In genomic region chr1:23323286-23323685, GRCm38 (mm10) we compare ENCODE assay signal across 18 mouse cellular contexts.
A peak's percentile ranks its signal among the peaks of the same experiment; 100 is the strongest.
DNase-seq lines count a peak whose midpoint lies in the region; ATAC-seq and TF ChIP-seq lines count a peak whose summit lies in the region.
"Had no signal": no experiment of that assay in that cellular context is flagged by ENCODE, and none has a peak within 500 bp of the region (broad histone marks: within the 10 kb centered on the region; RNA-seq: fewer than 3 reads in every experiment).

No protein-coding gene starts in this region.

- 74% methylated on average over 11 of the region's 11 CpGs for WGBS in kidney, embryonic 15.5 days
- 59% methylated on average over 11 of the region's 11 CpGs for WGBS in lung, postnatal 0 days

- peak; percentile 9 to 13 for DNase-seq in heart, adult 18-20 months
- no peak for DNase-seq in heart, postnatal 4 days
- DNase-seq in kidney, adult 18-20 months: no peak
- peak; percentile 17 for DNase-seq in lung, postnatal 0 days (ENCODE audit: low spot score)
- DNase-seq in lung, postnatal 14 days: peak; percentile 26
- no peak for DNase-seq in right cerebral cortex, adult 18-20 months
- DNase-seq: adrenal gland, adult 2 months; adrenal gland, postnatal 25 days; cerebellum, adult 18-20 months; cerebellum, adult 9-11 months; cerebellum, postnatal 36 days; gastrocnemius, postnatal 36 days had no signal

- H3K36me3 ChIP-seq in kidney, embryonic 15.5 days: no peaks in the 10 kb centered on the region
- no peaks in the 10 kb centered on the region for H3K36me3 ChIP-seq in lung, postnatal 0 days (ENCODE audit: insufficient read depth, low read length)
- H3K36me3 ChIP-seq: embryonic facial prominence, embryonic 13.5 days; forebrain, embryonic 12.5 days; hindbrain, embryonic 15.5 days had no signal

- no peak overlapping the region for H3K4me2 ChIP-seq in kidney, embryonic 15.5 days
- no peak overlapping the region for H3K4me2 ChIP-seq in lung, postnatal 0 days (replicated peaks; ENCODE audit: low read depth, low read length)
- H3K4me2 ChIP-seq: embryonic facial prominence, embryonic 13.5 days; forebrain, embryonic 12.5 days; hindbrain, embryonic 15.5 days had no signal

- no peak overlapping the region for H3K9ac ChIP-seq in kidney, embryonic 15.5 days
- H3K9ac ChIP-seq in lung, postnatal 0 days (replicated peaks; ENCODE audit: low read depth): no peak overlapping the region
- H3K9ac ChIP-seq: embryonic facial prominence, embryonic 13.5 days; forebrain, embryonic 12.5 days; hindbrain, embryonic 15.5 days had no signal

- no peak overlapping the region for H3K4me3 ChIP-seq in kidney, embryonic 15.5 days (replicated peaks)
- H3K4me3 ChIP-seq in lung, postnatal 0 days (ENCODE audit: low read depth, low read length): no peak overlapping the region
- H3K4me3 ChIP-seq: embryonic facial prominence, embryonic 13.5 days; forebrain, embryonic 12.5 days; hindbrain, embryonic 15.5 days had no signal

- H3K9me3 ChIP-seq in kidney, embryonic 15.5 days (replicated peaks): no peaks in the 10 kb centered on the region
- no peaks in the 10 kb centered on the region for H3K9me3 ChIP-seq in lung, postnatal 0 days (ENCODE audit: low read length)
- H3K9me3 ChIP-seq: embryonic facial prominence, embryonic 13.5 days; forebrain, embryonic 12.5 days; hindbrain, embryonic 15.5 days had no signal

- TF ChIP-seq CTCF in lung, postnatal 0 days (IDR thresholded peaks at IDR 0.05): no peak

- H3K4me1 ChIP-seq in kidney, embryonic 15.5 days: peaks cover 7% of the 10 kb centered on the region
- H3K4me1 ChIP-seq in lung, postnatal 0 days (ENCODE audit: insufficient read depth, low read depth, low read length): no peaks in the 10 kb centered on the region
- H3K4me1 ChIP-seq: embryonic facial prominence, embryonic 13.5 days had no signal

- H3K27me3 ChIP-seq in kidney, embryonic 15.5 days: no peaks in the 10 kb centered on the region
- H3K27me3 ChIP-seq in lung, postnatal 0 days (replicated peaks; ENCODE audit: insufficient read depth, low read length): no peaks in the 10 kb centered on the region
- H3K27me3 ChIP-seq: CH12.LX; embryonic facial prominence, embryonic 13.5 days; forebrain, embryonic 12.5 days; hindbrain, embryonic 15.5 days had no signal

- no peak for TF ChIP-seq EP300 in lung, postnatal 0 days (IDR thresholded peaks at IDR 0.05)

- 0 out of 2 replicates have a peak, but pooled peaks have one; percentile 62 for ATAC-seq in kidney, embryonic 15.5 days (replicated peaks; ENCODE audit: low FRiP score)
- no peak; the same call in 1 of the 2 replicates for ATAC-seq in lung, postnatal 0 days
- ATAC-seq: forebrain, embryonic 16.5 days had no signal

- no peak overlapping the region for H3K27ac ChIP-seq in kidney, embryonic 15.5 days
- H3K27ac ChIP-seq in lung, postnatal 0 days (ENCODE audit: low read length): no peak overlapping the region
- H3K27ac ChIP-seq: embryonic facial prominence, embryonic 13.5 days; forebrain, embryonic 12.5 days; hindbrain, embryonic 15.5 days had no signal

Comparison
In these comparisons a context has a peak if more than half of its experiments do, and no peak if none do; other contexts are left out.
1. DNase-seq: peak in heart, adult 18-20 months (2 of 2), lung, postnatal 0 days (single experiment) and lung, postnatal 14 days (single experiment); none in heart, postnatal 4 days (single experiment), kidney, adult 18-20 months (single experiment) and right cerebral cortex, adult 18-20 months (single experiment).